Mouse (Mus musculus): ENCODE measurements around the gene Ifit1.

GRCm38 (mm10) chr19:34685530-34685929 is 44.9 kb downstream of the Ifit1 start:
- no peak for TF ChIP-seq CTCF (IDR thresholded peaks at IDR 0.05; ENCODE audit: borderline replicate concordance, insufficient read depth, low read depth, low read length)
- no peak for TF ChIP-seq POLR2A (IDR thresholded peaks at IDR 0.05; ENCODE audit: borderline replicate concordance, insufficient read depth, low read length)
